Mouse (Mus musculus) heart, postnatal 36 days (tissue): ENCODE data around the gene Tmem8b. TPM values are rescaled to one million over a fixed set of nuclear protein-coding genes. Genes with fewer than 3 reads are reported as not detected.

Experiments
- DNase-seq, 2 experiments: peaks; one replicate each; pipeline ENCODE4 v3.0.0; 2021 to 2022
- intact Hi-C: fragments of 180-260 bp; cut with DNase I; formaldehyde crosslinking; loops from one replicate; pipeline ENCODE4 v1.15.1; 2025
- total RNA-seq, 2 experiments: library from RNA; stranded (reverse); gene quantifications; 2 replicates each; pipeline ENCODE4 v1.2.3; 2021

Gene Tmem8b
- total RNA-seq, 2 experiments from 2014 or later = 17.8 to 20.3 TPM

DNA sequence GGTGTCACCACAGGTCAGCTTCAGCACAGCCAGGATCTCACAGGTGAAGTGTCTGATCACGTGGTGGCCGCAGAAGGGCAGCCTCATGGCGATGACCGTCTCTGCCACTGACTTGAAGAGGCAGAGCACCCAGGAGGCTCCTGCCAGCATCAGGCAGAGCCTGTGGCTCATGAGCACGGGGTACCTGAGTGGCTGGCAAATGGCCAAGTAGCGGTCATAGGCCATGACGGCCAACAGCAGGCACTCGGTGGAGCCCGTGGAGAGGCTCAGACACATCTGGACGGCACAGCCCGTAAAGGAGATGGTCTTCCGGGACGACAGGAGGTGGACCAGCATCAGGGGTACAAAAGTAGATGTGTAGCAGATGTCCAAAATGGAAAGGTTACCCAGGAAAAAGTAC is 37.2 kb downstream of the Tmem8b start:
- intact Hi-C loops = no loop called here
- DNase-seq = no peak

GRCm38 (mm10) chr4:43709869-43710268 is 41.1 kb downstream of the Tmem8b start, which contains the start of gene Olfr71:
TSS of gene Olfr71 (minus strand) at chr4:43710255.
- DNase-seq = no peak
- intact Hi-C loops = loop anchor here (2.0 kb wide), 2 partner anchors 179 to 267 kb away; no protein-coding TSS in a partner anchor

DNA sequence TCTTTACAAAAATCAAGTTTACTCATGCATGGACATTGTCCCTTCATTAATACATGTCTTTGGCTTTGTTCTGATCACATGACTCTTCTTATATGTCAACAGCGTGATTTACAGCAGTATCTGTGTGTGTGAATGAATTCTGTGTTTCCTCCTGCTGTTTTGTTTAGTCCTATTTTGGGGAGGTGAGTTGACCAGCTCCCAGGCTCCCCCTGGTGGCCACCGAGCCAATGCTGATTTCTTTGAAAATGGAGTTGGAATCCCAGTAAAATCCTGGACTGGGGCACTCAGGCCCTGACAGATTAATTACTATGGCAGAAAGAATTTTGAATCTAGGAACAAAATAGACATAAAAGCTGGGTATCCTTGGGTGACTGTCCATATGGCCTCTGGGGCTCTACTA is 43.0 kb downstream of the Tmem8b start:
- intact Hi-C loops = loop anchor here (1.0 to 2.0 kb wide), 4 partner anchors 40 to 269 kb away; no protein-coding TSS in a partner anchor

GRCm38 (mm10) chr4:43713652-43714219 is 45.0 kb downstream of the Tmem8b start:
- intact Hi-C loops = no loop called here
- no peak for DNase-seq

More for the DNA sequence above, 43.0 kb downstream of the Tmem8b start:
- DNase-seq = peak; percentile 81 to 93

DNA sequence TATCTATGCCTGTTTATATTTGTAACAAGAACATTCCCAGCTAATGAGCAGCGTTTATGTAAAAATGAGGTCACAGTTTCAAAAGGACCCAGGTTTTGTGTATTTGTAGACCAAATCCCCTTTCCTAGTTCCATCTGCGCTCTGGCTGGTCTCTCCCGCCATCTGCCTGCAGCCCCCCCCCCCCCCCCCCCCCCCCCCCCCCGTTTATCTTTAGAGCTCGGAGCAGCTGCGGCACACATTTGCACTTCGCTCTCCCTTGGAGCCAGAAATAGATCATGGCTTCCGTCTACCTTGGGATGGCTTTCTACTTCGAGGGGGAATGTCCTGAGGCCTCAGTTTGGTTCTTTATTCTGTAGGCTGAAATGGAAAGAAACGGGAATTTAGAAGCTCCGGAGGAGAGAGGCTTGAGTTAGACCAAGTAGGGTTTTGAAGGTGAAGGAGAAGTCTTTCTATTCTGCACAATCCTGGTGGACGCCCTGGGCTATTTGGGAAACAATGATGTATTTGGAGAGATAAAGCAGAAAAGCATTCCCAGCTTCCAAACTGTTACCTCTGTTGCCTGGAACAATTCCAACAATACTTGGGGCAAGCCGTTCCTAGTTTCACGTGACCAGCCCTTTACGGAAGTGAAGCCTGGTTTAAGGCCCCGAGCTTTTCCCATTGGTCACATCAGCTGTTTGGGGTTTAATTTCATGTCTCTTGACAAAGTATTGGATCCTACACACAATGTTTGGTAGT is 51.9 kb downstream of the Tmem8b start:
- intact Hi-C loops = no loop called here
- no peak for DNase-seq

DNA sequence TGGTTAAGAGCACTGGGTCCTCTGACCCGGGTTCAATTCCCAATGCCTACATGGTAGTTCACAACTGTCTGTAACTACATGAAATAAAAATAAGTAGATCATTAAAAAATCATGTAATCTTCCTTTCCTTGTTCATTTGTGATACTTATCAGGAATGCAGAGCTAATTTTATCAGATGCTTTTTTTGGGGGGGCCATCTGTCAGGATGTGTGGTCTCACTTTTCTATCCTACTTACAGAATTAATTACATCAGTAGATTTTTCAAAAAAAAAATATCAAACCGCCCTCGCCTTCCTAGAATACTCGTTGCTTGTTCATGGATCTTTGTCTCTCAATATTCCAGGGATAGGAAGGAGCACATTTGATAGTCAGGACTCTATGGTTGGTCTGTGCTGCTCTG is 53.4 kb downstream of the Tmem8b start:
- DNase-seq = no peak
- intact Hi-C loops = no loop called here

DNA sequence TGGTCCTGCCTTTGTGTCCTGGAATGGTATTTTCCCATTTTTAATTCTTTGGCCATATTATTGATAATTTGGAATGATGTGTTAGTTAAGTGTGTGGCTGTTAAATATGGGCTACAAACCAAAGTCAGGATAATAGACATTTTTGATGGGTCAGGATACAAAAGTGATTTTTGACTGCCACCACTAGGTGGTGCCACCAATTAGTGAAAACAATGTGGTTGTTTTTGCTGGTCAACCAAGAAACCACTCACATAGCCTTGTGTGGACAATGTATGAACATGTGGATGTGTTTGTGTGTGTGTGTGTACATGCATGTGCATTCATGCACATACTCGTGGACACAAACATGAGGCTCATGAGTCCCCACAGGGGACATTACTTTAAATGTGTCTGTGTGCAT is 56.0 kb downstream of the Tmem8b start:
- intact Hi-C loops = loop anchor here (1.0 to 5.0 kb wide), 3 partner anchors 20 to 142 kb away; partner anchors contain the start of gene Msmp
- DNase-seq = peak; percentile 67 to 68

- intact Hi-C loops = loop anchor here (5.0 kb wide), 1 partner anchor 144 kb away; the partner anchor contains the start of gene Msmp
- peak; percentile 16 to 30 for DNase-seq
These were observed 57.6 kb downstream of the Tmem8b start for GRCm38 (mm10) chr4:43726228-43726993.

DNA sequence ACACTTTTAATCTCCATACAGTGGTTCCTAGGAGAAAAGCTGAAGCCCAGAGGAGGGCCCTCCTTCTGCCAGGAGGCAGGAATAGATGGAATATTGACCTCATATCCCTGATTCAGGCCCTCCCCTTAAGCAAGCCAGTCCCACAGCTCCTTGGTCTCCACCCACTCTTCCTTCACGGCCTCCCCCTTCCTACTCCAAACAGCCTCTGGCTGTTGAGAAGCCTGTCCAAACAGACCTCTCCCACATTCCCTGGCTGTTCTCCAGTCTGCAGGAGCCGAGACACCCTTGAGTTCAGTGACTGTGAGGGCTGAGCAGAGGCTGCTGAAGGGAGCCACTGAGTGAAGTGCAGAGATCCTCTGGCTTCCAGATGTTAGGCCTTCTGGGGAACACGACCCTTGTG is 58.2 kb downstream of the Tmem8b start, which contains the start of gene Hrct1:
TSS of gene Hrct1 (plus strand) at position 194 of the 400 bp plus-strand sequence.
- intact Hi-C loops = loop anchor here (5.0 kb wide), 1 partner anchor 145 kb away; the partner anchor contains the start of gene Msmp

DNA sequence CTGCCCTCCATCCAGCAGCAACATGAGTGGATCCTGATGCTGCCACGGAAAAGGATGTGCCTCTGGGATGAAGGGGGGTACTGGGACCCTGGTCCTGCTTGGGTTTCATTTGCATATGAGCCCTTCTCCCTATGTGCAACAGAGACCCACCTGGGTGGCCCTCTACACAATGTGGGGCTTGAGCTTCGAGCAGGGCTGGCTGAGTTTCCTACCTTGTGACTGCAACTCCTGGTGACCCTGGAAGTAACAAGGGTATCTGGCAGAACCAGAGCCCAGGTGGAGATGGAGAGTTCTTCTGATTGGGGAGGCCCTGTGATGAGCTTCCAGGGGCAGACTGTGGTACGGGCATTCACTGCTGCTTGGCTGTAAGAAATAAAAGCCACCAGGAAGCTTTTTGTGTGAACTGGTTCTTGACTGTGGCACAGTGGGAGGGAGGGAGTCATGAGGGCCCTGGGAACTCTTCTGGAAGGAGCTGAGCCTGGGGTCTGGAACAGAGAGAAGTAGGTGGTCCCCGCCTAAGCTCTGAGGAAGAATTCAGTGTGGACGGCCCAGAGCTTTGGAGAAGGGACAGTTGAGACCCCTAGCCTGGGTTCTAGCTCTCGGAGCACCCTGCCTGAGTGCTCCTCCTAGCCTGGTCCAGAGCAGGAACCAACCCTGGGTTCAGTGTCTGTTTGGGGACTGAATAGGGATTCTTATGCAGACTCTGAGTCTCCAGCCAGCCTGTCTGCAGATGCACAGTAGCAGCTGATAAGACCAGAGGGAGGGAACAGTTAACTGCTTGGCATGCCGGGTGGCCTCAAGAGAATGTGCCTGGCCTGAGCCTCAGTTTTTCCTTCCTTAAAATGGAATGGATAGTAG is 59.2 kb downstream of the Tmem8b start:
- DNase-seq = peak in 1 of 2 experiments; percentile 16
- intact Hi-C loops = loop anchor here (5.0 kb wide), 1 partner anchor 146 kb away; the partner anchor contains the start of gene Msmp

More for the DNA sequence above, 58.2 kb downstream of the Tmem8b start, which contains the start of gene Hrct1:
- DNase-seq = peak; percentile 82 to 83

DNA sequence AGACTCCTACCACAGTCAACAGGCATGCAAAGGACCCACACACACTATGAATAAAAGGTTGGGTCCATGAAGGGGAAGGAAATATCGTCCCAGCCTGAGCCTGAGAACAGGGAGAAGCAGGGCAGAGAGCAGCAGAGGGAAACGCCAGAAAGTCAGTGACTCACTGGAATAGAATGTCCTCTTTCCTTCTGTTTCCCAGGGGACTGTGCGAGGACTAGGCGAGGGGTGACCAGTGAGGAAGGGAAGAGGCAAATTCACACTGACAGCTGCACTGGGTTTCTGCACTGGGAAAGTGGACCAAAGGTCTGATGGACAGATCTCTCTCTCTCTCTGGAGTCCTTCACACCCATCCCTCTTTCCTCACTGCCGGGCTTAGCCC is 59.8 kb downstream of the Tmem8b start:
- peak; percentile 67 to 82 for DNase-seq
- intact Hi-C loops = loop anchor here (5.0 kb wide), 1 partner anchor 146 kb away; the partner anchor contains the start of gene Msmp

GRCm38 (mm10) chr4:43729126-43729525 is 60.4 kb downstream of the Tmem8b start:
- intact Hi-C loops = loop anchor here (5.0 kb wide), 1 partner anchor 147 kb away; the partner anchor contains the start of gene Msmp
- DNase-seq = no peak

DNA sequence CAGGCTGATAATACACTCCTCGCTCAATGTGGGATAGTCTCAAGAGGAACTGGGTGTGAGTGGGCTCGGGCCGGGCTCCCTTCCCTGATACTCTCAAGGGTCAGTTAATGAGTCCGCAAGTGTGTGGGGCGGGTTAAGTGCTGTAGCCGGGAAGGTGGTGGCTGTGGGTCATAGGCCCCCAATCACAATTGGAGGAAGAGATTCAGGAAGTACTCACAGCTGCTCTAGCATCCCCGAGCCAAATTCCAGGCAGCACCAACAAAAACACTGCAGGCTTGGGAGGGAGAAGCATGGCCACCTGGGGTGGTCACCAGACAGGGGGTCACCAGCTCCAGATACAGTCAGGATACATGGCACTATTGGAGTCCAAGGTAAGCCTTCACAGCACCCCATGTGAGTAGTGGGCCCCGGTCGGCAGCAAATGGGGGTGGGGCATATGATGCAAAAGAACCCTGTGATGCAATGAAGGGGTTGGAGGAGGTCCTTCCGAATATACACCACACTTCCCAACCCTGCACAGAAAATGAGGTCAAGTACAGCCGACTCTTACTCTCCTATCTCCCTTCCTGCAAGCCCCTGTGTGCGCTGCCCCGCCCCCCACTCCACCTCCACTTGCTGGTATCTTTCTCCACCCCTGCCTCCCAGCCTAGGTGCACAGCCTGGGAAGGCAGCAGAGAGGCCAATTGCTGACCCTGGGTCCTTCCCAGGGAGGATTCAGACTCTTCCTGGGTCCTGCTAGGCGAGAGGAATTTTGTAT is 61.2 kb downstream of the Tmem8b start, which contains the start of gene Spaar:
TSS of gene Spaar (plus strand) at position 241 of the 757 bp plus-strand sequence.
- peak; percentile 70 to 79 for DNase-seq
- intact Hi-C loops = loop anchor here (5.0 kb wide), 1 partner anchor 148 kb away; the partner anchor contains the start of gene Msmp

GRCm38 (mm10) chr4:43730750-43731297 is 62.1 kb downstream of the Tmem8b start:
- peak; percentile 39 to 54 for DNase-seq
- intact Hi-C loops = no loop called here

GRCm38 (mm10) chr4:43732171-43732570 is 63.4 kb downstream of the Tmem8b start:
- intact Hi-C loops = no loop called here

GRCm38 (mm10) chr4:43733186-43733585 is 64.4 kb downstream of the Tmem8b start:
- DNase-seq = peak; percentile 29 to 50
- intact Hi-C loops = no loop called here

More at GRCm38 (mm10) chr4:43732171-43732570, 63.4 kb downstream of the Tmem8b start:
- DNase-seq = peak; percentile 28 to 42

DNA sequence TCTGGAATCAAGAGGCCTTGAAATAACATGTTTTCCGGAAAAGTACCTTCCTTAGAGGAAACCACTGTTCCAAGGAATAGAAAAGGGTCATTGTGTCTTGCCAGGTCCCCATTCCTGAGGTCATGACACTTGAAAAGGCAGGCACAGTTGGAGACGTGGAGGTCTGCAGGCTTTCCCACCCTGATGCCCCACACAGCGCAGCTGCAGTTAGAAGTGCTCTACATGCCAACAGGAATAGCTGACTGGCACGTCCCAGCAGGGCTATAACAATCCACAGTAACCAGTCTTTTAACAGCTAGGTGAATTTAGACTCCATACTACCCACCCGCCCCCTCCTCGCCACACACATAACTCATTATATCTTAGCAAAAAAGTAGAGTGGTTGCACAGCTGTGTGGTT is 68.4 kb downstream of the Tmem8b start:
- DNase-seq = no peak
- intact Hi-C loops = no loop called here

GRCm38 (mm10) chr4:43738989-43739674 is 70.4 kb downstream of the Tmem8b start:
- DNase-seq = no peak
- intact Hi-C loops = no loop called here
